Mouse (Mus musculus) spleen, postnatal 36 days (tissue): ENCODE results near the gene Dhx16.

Experiments
- DNase-seq, 2 experiments: peaks; one replicate each; pipeline ENCODE4 v3.0.0; 2022; ENCODE audit warnings: low spot score in 2 of 2, mixed read lengths in 1 of 2

Dhx16 gene

GRCm38 (mm10) chr17:35896781-35897643 is 17.4 kb downstream of the Dhx16 start, which contains the start of gene 2310061I04Rik:
2310061I04Rik (minus strand) TSS chr17:35897431.
- DNase-seq = peak; percentile 91 to 92

DNA sequence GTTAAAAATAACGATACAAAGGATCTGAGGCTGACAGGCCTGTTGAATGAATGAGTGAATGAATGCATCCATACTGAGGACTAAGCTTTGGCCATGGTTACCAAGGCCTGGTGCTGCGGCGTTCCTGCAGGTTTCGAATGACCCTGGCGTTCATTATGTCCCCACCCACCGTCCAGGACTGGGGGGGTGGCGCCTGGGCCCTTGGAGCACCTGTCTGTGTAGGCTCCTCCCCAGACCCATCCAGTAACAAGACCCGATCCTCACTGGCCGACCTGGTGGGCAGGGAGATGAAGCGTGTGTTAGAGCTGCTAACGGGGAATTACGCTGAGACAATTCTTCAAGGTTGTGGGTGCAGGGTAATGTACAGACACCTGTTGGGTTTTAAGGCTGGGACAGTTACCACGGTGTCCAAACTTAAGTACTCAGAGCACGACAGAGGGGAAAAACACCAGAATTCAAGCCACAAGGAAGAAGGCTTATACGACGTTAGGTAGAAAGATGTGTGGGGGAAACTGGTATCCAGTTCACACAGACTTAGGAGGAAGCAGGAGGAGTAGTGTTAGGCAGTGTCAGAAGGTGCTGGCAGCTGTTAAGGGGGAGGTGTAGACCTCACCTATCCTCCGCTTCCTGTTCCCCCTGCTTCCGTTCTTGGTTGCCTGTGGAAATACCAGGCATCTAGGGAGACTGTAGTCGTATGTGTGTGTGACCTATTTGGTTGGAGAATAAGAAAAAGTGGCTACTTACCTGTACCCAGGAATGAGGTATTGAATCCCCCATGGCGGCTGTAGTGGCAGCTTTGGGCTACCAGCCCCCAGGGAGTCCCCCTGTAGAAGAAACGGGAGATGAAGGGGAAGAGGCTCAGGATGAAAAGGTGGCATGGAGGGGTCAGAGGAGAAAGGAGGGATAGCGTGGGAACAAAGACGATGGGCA is 18.3 kb downstream of the Dhx16 start:
- no peak for DNase-seq

- no peak for DNase-seq
Measured at GRCm38 (mm10) chr17:35900636-35901035, 21.0 kb downstream of the Dhx16 start.

- DNase-seq = no peak
Measured at GRCm38 (mm10) chr17:35903343-35903991, 23.8 kb downstream of the Dhx16 start.

DNA sequence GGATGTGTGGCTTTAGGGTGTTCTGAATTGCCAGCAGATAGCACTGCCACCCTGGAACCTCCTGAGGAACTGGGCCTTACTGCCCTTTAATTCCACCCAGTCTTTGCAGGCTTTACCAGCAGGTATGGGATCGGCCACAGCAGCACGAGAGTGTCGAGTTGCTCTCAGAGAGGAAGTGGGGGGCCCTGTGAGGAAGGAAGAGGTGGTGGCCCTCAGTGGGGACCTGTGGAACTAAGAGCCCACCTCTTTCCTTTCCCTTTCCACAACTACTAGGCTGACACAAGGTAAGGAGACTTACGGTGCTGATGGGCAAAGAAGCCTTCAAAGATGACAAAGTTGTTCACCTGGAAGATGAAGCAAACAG is 24.4 kb downstream of the Dhx16 start:
- no peak for DNase-seq

DNA sequence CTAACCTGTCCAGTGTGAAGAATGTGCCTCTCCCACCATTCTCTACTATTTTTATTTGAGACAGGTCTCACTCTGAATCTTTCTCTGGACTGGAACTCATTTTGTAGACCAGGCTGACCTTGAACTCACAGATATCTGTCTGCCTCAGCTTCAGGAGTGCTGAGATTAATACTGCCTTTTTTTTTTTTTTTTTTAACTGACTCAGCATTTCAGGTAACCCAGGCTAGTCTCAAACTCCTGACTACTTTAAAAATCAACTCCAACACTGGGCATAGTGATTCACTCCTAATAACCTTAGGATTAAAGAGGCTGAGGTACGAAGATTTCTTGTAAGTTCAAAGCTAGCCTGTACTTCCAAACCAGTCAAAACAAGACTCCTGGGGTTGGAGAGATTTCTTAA is 26.0 kb downstream of the Dhx16 start:
- no peak for DNase-seq

DNA sequence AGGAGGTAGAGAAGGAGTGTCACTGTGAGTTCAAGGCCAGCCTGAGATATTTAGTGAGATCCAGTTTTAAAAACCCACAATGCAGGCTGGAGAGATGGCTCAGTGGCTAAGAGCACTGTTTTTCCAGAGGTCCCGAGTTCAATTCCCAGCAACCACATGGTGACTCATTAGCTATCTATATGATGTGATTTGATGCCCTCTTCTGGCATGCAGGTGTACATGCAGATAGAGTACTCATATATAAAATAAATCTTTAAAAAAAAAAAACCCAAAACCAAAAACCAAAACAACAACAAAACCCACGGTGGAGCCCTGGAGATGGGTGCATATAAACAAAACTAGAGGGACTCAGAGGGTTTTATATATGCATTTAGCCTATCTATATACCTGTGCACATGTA is 28.0 kb downstream of the Dhx16 start:
- DNase-seq = no peak

DNA sequence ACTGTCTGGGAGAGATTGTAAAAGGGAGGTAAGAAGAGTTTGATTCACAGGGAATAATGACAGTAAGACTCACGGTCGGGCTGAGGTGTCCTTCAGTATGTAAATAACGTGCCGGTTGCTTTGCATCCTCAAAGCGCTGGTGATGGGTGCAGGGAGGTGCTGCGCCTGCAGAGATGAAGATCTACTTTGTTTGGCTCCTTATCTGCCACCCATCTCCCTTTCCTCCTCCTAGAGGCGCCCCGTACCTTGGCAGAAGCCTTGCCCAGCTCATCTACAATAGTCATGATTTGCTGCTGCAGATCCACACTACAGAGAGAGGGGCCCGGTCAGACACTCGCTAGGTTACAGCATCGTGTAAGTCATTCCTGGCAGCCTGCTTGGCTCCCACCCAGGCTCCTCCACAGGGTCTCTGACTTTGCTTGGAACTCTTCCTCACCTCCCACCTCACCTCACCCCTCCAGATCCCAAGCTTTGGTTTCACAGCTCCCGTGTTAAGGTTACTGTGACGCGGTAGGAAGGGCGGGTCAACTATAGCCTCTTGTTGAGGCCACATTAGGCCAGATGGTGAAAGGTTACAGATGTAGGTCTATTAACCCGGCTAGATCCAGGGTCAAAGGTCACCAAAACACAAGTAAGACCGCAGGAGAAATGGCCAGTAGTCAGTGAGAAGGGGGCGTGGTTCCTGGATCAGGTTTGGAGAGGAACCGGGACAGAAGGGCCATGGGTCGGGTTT is 29.7 kb downstream of the Dhx16 start:
- DNase-seq = no peak

GRCm38 (mm10) chr17:35909919-35910369 is 30.3 kb downstream of the Dhx16 start, which contains the start of gene Atat1:
Atat1 (minus strand) TSS chr17:35910075.
- peak; percentile 96 to 97 for DNase-seq

DNA sequence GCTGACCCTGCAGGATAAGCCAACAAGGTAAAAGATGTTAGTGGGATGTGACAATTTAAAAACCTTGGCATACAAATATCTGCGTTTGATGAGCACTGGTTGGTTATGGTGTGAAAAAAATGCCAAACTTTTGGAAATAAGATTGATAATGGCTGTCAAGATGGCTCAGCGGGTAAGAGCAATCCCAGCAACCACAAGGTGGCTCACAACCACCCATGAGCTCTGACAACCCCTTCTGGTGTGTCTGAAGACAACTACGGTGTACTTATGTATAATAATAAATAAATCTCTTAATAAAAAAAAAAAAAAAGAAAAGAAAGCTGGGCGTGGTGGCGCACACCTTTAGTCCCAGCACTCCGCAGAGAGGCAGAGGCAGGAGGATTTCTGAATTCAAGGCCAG is 35.4 kb downstream of the Dhx16 start:
- DNase-seq = no peak

DNA sequence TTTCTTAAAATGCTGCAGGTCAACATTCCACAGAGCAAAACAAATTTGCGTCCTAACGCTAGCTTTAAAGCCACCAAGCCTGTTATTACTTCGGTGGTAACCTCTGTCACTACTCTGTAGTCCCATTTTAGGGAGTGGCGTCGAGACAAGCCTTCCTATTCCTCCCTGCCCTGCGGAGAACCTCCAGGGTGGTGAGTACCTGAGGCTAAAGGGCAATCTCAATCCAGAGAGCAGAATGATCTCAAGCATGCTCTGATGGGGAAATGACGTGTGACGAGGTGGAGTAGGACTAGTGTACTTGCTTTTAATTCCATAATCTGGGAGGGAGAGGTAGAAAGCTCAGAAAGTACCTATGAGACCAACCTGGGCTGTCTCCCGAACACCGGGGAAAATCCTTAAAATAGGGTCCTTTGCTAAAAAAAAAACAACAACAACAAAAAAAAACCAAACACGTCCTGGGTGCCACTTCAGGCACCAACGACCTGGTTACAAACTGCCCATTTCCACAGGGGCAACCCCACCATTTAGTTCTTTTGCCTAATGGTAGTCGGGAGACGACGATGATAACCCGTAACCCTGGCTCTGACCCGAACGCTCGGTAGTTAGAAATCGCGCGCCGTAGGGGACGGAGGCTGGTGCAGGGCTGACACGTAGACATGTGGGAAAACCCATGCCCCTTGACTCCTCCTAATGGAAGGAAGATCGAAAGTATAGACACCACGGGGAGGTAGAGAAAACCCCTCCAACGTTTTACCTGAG is 36.1 kb downstream of the Dhx16 start:
- peak in 1 of 2 experiments; percentile 34 for DNase-seq

- peak; percentile 100 for DNase-seq
Measured at GRCm38 (mm10) chr17:35916297-35917142, 36.9 kb downstream of the Dhx16 start, which contains the start of the genes Mrps18b and Ppp1r10. Mrps18b (minus strand) TSS chr17:35916389. Ppp1r10 (plus strand) TSS chr17:35916434.

GRCm38 (mm10) chr17:35917143-35917462 is 37.5 kb downstream of the Dhx16 start:
- peak in 1 of 2 experiments; percentile 38 for DNase-seq

DNA sequence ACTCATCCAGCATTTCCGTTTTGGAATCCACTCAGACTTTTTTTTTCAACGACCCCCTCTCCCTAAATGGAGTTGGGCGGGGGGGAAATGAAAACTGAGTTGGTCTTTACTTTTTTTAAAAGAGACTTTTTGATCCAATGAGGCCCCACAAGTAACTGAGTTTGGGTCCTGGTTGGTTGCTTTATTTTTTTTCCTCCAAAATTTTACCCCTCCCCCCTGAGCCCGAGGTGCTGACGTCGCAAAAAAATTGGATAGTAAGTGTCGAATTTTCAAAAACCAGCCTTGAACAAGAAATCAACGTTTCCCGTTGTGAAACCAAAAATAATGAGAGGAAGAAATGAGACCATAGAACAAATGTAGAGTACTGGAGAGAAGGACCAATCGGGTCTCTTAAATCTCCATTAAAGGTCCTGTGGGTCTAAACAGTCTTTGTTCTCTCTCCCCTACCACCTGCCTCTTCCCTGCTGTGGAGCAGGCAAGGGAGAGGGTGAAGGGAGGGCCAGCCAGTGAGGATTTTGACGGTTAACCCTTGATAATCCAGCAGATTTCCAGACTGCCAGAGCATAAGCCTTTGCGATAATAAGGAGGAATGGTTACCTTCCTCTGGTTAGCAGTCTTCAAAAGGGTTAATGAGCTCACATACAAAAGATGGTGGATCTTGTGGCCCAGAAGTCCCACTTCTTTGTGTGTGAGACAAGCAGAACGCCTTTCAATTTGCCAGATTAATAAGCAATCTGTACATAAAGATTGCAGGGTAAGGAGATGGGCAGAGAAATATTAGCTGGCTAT is 38.0 kb downstream of the Dhx16 start:
- peak; percentile 41 to 48 for DNase-seq

DNA sequence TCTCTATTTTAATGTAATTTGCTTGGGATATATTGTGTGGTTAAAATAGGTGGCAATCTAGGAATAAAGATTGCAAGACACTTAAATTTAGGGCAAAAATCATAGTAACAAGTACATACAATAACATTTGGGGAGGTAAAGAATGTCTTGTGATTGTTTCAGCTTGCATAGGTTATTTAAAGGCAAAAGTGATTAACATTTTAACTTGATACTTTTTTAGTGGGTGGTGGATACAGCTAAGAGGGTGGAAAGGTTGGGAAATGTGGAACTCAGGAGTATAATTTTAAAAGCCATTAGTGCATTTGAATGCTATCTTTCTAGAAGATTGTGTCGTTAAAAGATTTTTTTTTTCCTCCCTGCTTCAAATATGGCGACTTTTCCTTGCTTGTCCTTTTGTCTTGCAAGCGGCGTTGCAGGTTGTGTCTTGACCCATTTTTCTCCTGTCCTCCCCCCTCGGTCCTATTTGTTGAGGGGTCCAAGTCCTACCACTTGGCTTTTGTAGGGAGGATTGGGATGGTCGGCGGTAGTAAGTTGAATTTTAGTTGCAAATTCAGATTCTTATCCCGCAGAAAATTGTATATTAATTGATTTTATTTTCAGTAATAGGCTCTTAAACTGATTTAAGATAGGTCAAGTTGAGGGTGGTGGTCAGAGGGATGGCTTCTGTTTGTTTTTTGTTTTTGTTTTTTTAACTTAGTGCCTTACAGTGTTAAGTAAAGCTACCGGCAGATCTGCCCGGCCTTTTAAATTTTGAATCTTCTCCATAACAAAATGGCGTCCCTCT is 38.8 kb downstream of the Dhx16 start:
- DNase-seq = peak; percentile 35 to 52

GRCm38 (mm10) chr17:35919060-35919715 is 39.6 kb downstream of the Dhx16 start:
- peak; percentile 96 to 98 for DNase-seq

DNA sequence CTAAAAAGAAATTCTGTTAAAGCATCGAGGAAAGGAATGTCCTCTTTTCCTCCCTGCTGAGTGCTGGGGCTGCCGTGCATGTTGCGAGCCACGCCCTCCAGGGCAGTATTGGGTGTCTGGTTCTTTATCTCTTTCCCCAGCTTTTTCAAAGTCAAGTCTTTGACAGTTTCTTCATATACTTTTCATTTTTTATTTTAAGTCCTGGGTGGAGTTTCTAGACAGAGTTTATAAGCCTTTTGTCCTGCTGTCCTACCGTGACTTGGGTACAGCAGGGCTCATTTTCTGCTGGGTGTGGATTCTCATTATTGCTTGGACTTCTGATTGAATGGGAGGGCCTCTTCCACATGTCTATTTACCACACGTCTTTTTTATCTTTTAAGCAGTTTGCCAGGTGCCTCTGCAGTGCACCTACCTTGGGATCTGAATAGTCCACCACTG is 40.3 kb downstream of the Dhx16 start:
- peak; percentile 48 to 73 for DNase-seq
